Mouse (Mus musculus) embryonic fibroblast, embryonic 13.5 days (primary cell): Measurements from ENCODE around the gene Tor1a.

Experiments
- CTCF ChIP-seq: IDR thresholded peaks from 2 replicates; pipeline ENCODE4 v1.5.1; 2011; ENCODE audit warnings: mild to moderate bottlenecking, control low read depth, low read length, moderate library complexity, borderline replicate concordance; ENCODE audit not compliant: insufficient read depth
- POLR2A ChIP-seq: IDR thresholded peaks from 2 replicates; pipeline ENCODE4 v1.6.1; 2011; ENCODE audit warnings: low read depth, mild to moderate bottlenecking, control low read depth, low read length, moderate library complexity

- no peak for TF ChIP-seq CTCF
- TF ChIP-seq POLR2A = no peak
These were observed 5.0 kb downstream of the Tor1a start for GRCm38 (mm10) chr2:30962570-30963254.
